13 mouse cellular contexts compared by ENCODE assay signal in genomic region chr9:98697155-98697554, GRCm38 (mm10).
A peak's percentile ranks its signal among the peaks of the same experiment; 100 is the strongest.
DNase-seq lines count a peak whose midpoint lies in the region; ATAC-seq and TF ChIP-seq lines count a peak whose summit lies in the region.
"Had no signal": no experiment of that assay in that cellular context is flagged by ENCODE, and none has a peak within 500 bp of the region (broad histone marks: within the 10 kb centered on the region; RNA-seq: fewer than 3 reads in every experiment).

No protein-coding gene starts in this region.

- 42% methylated on average over 7 of the region's 7 CpGs for WGBS in heart, embryonic 11.5 days (ENCODE audit: insufficient replicate concordance)
- WGBS in lung, postnatal 0 days, result 29% methylated on average over 7 of the region's 7 CpGs
- WGBS in embryonic facial prominence, embryonic 13.5 days, result 21% methylated on average over 7 of the region's 7 CpGs

- no peaks in the 10 kb centered on the region for H3K36me3 ChIP-seq in heart, embryonic 11.5 days (ENCODE audit: control insufficient read depth, insufficient read depth, low read length)
- no peaks in the 10 kb centered on the region for H3K36me3 ChIP-seq in lung, postnatal 0 days (ENCODE audit: insufficient read depth, low read length)
- no peaks in the 10 kb centered on the region for H3K36me3 ChIP-seq in embryonic facial prominence, embryonic 13.5 days

- ATAC-seq in heart, embryonic 11.5 days (replicated peaks; ENCODE audit: insufficient number of reproducible peaks, low FRiP score, low TSS enrichment), result no peak
- ATAC-seq in lung, postnatal 0 days, result peak; percentile 33; the same call in 1 of the 2 replicates
- no peak for ATAC-seq in Patski
- no peak for ATAC-seq in embryonic facial prominence, embryonic 13.5 days (ENCODE audit: insufficient number of reproducible peaks, insufficient read depth, low FRiP score, low TSS enrichment, low read depth)

- CTCF ChIA-PET in Patski (lab: Charles Lee), result no interaction called here

- POLR2A ChIA-PET in Patski (lab: Charles Lee), result interaction anchor here (0.6 kb wide), 1 partner anchor 705 kb away, joined by 3 read pairs; no protein-coding TSS in a partner anchor

- H3K27me3 ChIP-seq in heart, embryonic 11.5 days (ENCODE audit: control insufficient read depth, insufficient read depth, low read length), result no peaks in the 10 kb centered on the region
- H3K27me3 ChIP-seq in lung, postnatal 0 days (replicated peaks; ENCODE audit: insufficient read depth, low read length), result no peaks in the 10 kb centered on the region
- peaks cover 10% of the 10 kb centered on the region for H3K27me3 ChIP-seq in Patski
- peaks cover 22% of the 10 kb centered on the region for H3K27me3 ChIP-seq in embryonic facial prominence, embryonic 13.5 days

- no peak overlapping the region for H3K4me3 ChIP-seq in heart, embryonic 11.5 days (ENCODE audit: low read depth, low read length)
- no peak overlapping the region for H3K4me3 ChIP-seq in lung, postnatal 0 days (ENCODE audit: low read depth, low read length)
- no peak overlapping the region for H3K4me3 ChIP-seq in embryonic facial prominence, embryonic 13.5 days
- H3K4me3 ChIP-seq: myocyte had no signal

- DNase-seq in heart, postnatal 4 days, result peak; percentile 5
- DNase-seq in lung, postnatal 0 days (ENCODE audit: low spot score), result peak; percentile 29
- no peak for DNase-seq in lung, postnatal 10 days
- no peak for DNase-seq in Patski (ENCODE audit: low read depth, low spot score)
- DNase-seq in spleen, adult 18-20 months, result no peak
- no peak for DNase-seq in heart, postnatal 25 days (ENCODE audit: low spot score)
- DNase-seq: cerebellum, adult 11 months; gastrocnemius, postnatal 36 days; thymus, postnatal 25 days had no signal

- in situ Hi-C loops in Patski (cut with MboI; ENCODE audit: low pct_unique_long_range_greater_than_20kb), result no loop called here

- H3K9ac ChIP-seq in heart, embryonic 11.5 days (ENCODE audit: low read depth, low read length), result no peak overlapping the region
- H3K9ac ChIP-seq in lung, postnatal 0 days (replicated peaks; ENCODE audit: low read depth), result no peak overlapping the region
- no peak overlapping the region for H3K9ac ChIP-seq in embryonic facial prominence, embryonic 13.5 days

- TF ChIP-seq EP300 in lung, postnatal 0 days (IDR thresholded peaks at IDR 0.05), result no peak

- no peaks in the 10 kb centered on the region for H3K4me1 ChIP-seq in heart, embryonic 11.5 days (ENCODE audit: control insufficient read depth, insufficient read depth, low read length)
- H3K4me1 ChIP-seq in lung, postnatal 0 days (ENCODE audit: insufficient read depth, low read depth, low read length), result no peaks in the 10 kb centered on the region
- peaks cover 21% of the 10 kb centered on the region for H3K4me1 ChIP-seq in embryonic facial prominence, embryonic 13.5 days

- intact Hi-C loops in heart, postnatal 25 days (cut with DNase I), result no loop called here

- no peaks in the 10 kb centered on the region for H3K9me3 ChIP-seq in heart, embryonic 11.5 days (replicated peaks; ENCODE audit: control insufficient read depth, low read length)
- H3K9me3 ChIP-seq in lung, postnatal 0 days (ENCODE audit: low read length), result no peaks in the 10 kb centered on the region
- H3K9me3 ChIP-seq in embryonic facial prominence, embryonic 13.5 days, result no peaks in the 10 kb centered on the region

- H3K4me2 ChIP-seq in heart, embryonic 11.5 days, result no peak overlapping the region
- H3K4me2 ChIP-seq in lung, postnatal 0 days (replicated peaks; ENCODE audit: low read depth, low read length), result no peak overlapping the region
- no peak overlapping the region for H3K4me2 ChIP-seq in embryonic facial prominence, embryonic 13.5 days

- TF ChIP-seq CTCF in lung, postnatal 0 days (IDR thresholded peaks at IDR 0.05), result peak; percentile 55
- peak; percentile 43 for TF ChIP-seq CTCF in Patski (IDR thresholded peaks at IDR 0.05)

- H3K27ac ChIP-seq in heart, embryonic 11.5 days (ENCODE audit: low read depth, low read length), result no peak overlapping the region
- no peak overlapping the region for H3K27ac ChIP-seq in lung, postnatal 0 days (ENCODE audit: low read length)
- 0 out of 2 replicates have a peak overlapping the region, but pooled peaks have one; percentile 16 for H3K27ac ChIP-seq in embryonic facial prominence, embryonic 13.5 days
- H3K27ac ChIP-seq: macrophage had no signal

Comparison
In these comparisons a context has a peak if more than half of its experiments do, and no peak if none do; other contexts are left out.
1. DNase-seq: peak in heart, postnatal 4 days (single experiment) and lung, postnatal 0 days (single experiment); none in lung, postnatal 10 days (single experiment), Patski (single experiment), spleen, adult 18-20 months (0 of 2) and heart, postnatal 25 days (single experiment).